Mouse (Mus musculus): ENCODE measurements around the gene Nceh1.

The Nceh1 gene

DNA sequence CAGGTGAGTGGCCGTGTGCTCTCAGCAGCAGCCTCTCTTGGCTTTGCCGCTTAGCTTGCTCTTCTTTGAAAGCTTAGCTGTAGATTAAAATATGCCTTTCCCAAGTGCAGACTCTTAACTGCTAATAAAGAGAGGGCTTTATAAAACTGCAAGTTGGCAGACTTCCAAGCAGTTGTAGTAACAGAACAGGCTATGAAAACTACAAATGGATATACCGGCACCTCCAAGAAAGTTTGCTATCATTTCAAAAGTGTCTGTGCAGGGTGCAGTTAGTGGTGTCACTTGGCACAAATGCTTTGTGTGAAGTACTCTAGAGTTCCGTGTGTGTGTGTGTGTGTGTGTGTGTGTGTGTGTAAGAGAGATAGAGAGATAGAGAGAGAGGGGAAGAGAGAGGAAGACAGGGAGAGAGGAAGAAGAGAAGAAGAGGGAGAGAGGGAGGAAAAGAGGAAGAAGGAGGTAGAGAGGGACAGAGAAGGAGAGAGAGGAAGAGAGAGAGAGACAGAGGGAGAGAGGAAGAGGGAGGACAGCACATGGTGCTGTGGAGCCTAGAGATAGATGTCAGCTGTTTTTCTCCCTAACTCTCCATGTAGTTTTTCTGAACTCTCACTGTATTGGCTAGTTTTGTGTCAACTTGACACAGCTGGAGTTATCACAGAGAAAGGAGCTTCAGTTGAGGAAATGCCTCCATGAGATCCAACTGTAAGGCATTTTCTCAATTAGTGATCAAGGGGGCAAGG, 134.7 kb downstream of the Nceh1 start:
- TF ChIP-seq GATA4 (IDR thresholded peaks at IDR 0.05; ENCODE audit: insufficient replicate concordance, low read length), result peak; percentile 15; the same call in 1 of the 2 replicates

DNA sequence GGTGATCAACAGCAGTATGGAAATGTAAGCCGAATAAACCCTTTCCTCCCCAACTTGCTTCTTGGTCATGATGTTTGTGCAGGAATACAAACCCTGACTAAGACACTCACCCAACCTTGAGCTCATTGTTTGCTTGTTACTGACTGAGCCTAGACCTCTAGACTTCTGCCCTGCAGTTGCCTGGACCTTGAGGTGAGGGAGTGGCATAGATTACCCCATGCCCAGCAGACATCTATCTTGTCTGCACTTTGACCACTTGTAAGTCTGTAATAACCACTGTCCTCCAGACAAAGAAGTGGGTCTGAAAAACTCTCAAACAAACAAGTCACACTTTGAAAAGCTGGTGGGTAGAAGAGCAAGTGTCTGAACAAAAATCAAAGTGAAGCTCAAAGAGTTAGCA, 136.9 kb downstream of the Nceh1 start:
- no peak for TF ChIP-seq GATA4 (IDR thresholded peaks at IDR 0.05; ENCODE audit: insufficient replicate concordance, low read length)

DNA sequence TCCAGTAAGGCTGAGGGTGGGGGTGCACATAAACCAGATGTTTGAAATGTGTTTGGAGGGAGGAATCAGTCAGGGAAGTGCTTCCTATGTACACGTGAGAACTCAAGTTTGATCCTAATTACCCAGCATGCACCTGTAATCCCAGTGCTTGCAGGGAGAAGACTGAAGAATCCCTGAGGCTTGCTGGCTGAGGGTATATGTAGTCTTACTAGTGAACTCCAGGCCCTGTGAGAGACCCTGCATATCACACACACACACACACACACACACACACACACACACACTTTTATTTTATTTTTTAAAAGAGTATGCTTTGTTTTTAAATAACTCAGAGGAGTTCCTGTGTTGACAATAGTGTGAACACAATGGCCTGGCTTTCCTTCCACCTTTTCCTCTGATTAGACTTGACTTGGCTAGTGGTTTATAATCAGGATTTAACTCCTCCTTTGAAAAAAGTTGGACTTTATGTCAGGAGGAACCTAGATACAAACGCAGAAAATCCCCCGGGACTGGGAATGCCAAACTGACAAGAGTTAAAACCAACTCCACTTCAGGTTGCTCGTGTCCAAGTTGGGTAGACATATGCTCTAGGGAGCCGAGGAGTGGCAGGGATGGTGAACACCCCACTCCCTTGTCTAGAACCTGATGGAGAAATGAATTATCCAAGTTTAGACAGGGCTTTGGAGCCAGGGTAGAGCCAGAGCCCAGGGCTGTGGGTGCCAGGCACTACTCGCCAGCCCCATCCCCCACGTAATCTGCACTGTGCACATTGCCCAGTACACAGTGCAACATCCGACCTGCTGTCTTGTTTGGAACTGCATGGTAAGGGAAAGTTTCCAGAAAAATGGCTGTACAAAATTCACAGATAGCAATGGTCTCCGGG, 138.1 kb downstream of the Nceh1 start:
- TF ChIP-seq GATA4 (IDR thresholded peaks at IDR 0.05; ENCODE audit: insufficient replicate concordance, low read length), result peak; percentile 74; the same call in 1 of the 2 replicates

DNA sequence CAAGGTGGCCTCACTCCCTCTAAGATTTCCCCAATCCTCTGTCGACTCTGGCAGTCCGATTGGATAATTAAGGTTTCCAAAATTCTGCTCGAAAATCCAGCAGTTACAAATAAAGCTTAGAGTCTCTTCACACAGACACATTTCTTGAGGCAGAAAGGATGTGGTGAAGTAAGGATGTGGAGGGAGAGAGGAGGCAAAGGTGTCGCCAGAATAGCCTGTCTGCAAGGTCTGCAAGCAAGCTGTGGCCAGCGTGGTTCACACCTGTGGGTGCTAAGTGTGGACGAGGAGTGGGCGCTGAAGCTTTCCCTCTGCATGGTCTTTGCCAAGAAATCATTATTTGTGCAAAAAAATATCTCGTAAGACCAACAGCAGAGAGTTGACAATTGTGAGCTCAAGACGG, 139.8 kb downstream of the Nceh1 start:
- TF ChIP-seq GATA4 (IDR thresholded peaks at IDR 0.05; ENCODE audit: insufficient replicate concordance, low read length), result no peak

DNA sequence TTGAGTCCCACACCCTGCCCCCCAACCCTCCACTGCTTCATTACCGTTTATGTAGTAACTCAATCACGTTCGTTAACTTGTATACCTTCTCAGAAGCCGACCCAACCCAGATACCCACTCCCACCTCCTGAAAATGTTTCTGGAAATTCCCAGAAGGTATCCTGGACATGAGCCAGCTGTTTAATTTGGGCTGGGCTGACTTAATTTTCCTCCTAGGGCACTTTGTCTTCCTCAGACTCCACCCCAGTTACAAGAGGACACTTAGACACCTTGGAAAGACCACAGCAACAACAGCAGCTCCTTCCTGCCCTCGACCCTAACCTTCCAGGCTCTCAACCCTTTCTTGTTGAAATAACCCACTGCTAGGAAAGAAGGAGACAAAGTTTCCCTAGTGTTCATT, 140.8 kb downstream of the Nceh1 start:
- no peak for TF ChIP-seq GATA4 (IDR thresholded peaks at IDR 0.05; ENCODE audit: insufficient replicate concordance, low read length)

DNA sequence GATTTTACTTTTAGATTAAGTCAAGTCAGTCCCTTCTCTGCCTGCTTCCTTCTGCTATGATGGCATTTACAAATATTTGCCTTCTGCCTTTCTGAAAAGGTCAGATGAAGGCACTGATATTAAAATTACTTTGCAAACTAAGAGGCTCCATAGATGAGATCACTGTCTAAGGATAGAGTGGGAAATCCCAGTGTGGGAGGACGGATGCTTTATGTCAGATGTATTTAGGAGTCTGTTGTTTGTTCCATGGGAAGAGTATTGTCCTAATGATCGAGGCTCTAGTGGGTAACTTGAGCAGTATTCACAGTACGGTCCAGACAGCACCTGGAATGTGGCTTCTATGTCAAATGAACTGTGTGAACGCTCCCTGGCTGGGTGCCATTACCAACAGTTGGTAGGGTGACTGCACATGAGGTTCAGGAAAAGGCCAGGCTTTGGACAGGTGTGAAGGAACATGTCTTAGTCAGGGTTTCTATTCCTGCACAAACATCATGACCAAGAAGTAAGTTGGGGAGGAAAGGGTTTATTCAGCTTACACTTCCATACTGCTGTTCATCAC, 143.9 kb downstream of the Nceh1 start:
- no peak for TF ChIP-seq GATA4 (IDR thresholded peaks at IDR 0.05; ENCODE audit: insufficient replicate concordance, low read length)

DNA sequence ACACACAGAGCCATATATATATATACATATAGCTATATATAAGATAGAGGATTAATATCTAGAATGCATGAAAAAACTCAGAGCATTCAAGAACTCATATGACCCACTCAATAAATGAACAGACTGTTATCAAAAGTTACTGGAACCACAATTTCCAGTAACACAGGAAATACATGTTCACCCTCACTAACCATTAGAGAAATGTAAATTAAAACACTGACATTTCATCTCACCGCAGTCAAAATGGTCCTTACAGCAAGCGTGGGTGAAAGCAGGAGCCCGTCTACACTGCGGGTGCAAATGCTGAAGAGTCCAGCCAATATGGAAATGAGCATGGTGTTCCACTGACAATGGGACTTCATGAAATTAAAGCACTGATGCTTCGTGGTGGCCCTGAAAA, 147.9 kb downstream of the Nceh1 start:
- no peak for TF ChIP-seq GATA4 (IDR thresholded peaks at IDR 0.05; ENCODE audit: insufficient replicate concordance, low read length)
